26 mouse cellular contexts compared by ENCODE assay signal in the genomic region with DNA sequence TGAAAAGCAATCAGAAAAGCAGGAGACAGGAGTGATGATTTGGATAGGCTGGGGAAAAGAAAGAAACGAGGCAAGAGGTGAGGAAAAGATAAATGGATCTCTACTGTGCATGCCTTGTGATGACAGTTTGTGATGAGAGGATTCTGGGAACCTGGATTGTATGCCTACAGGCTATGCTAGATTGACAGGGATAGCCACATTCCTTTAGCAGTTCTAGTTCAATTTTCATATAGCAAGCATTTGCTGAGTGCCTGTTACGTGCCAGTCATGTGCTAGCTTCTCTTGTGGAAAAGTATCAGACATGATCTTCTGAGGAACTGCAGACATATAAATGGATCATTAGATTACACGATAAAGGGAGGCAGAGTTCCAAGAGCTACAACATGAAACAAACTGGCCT.
DNase-seq lines count a peak whose midpoint lies in the region; ATAC-seq and TF ChIP-seq lines count a peak whose summit lies in the region.
"Had no signal": no experiment of that assay in that cellular context is flagged by ENCODE, and none has a peak within 500 bp of the region (broad histone marks: within the 10 kb centered on the region; RNA-seq: fewer than 3 reads in every experiment).

No protein-coding gene starts in this region.

- WGBS in hindbrain, postnatal 0 days, result 68% methylated on average over 3 of the region's 3 CpGs
- 63% methylated on average over 3 of the region's 3 CpGs for WGBS in hindbrain, embryonic 13.5 days
- 62% methylated on average over 3 of the region's 3 CpGs for WGBS in midbrain, embryonic 16.5 days
- WGBS in midbrain, embryonic 10.5 days, result 82% methylated on average over 3 of the region's 3 CpGs
- WGBS in midbrain, postnatal 0 days, result 56% methylated on average over 3 of the region's 3 CpGs

- no peak overlapping the region for H3K4me3 ChIP-seq in hindbrain, postnatal 0 days (ENCODE audit: low read length)
- H3K4me3 ChIP-seq in hindbrain, embryonic 13.5 days, result no peak overlapping the region
- H3K4me3 ChIP-seq in midbrain, embryonic 16.5 days (ENCODE audit: low read depth, low read length), result no peak overlapping the region
- H3K4me3 ChIP-seq in midbrain, embryonic 10.5 days, result no peak overlapping the region
- no peak overlapping the region for H3K4me3 ChIP-seq in midbrain, postnatal 0 days (ENCODE audit: low read depth, low read length)
- H3K4me3 ChIP-seq: embryonic facial prominence, embryonic 12.5 days; erythroblast, embryonic 14.5 days; forebrain, embryonic 12.5 days; forebrain, embryonic 15.5 days; heart, adult 2 months; heart, embryonic 10.5 days; heart, embryonic 13.5 days; hindbrain, embryonic 15.5 days had no signal

- H3K9me3 ChIP-seq in hindbrain, postnatal 0 days (ENCODE audit: low read length), result no peaks in the 10 kb centered on the region
- H3K9me3 ChIP-seq in hindbrain, embryonic 13.5 days, result no peaks in the 10 kb centered on the region
- H3K9me3 ChIP-seq in midbrain, embryonic 16.5 days (replicated peaks; ENCODE audit: control insufficient read depth, low read length, poor library complexity, severe bottlenecking), result no peaks in the 10 kb centered on the region
- no peaks in the 10 kb centered on the region for H3K9me3 ChIP-seq in midbrain, embryonic 10.5 days (replicated peaks)
- H3K9me3 ChIP-seq in midbrain, postnatal 0 days (ENCODE audit: low read length), result no peaks in the 10 kb centered on the region
- H3K9me3 ChIP-seq: embryonic facial prominence, embryonic 12.5 days; forebrain, embryonic 12.5 days; forebrain, embryonic 15.5 days; G1E; heart, embryonic 10.5 days; heart, embryonic 13.5 days; hindbrain, embryonic 15.5 days had no signal

- no peak for ATAC-seq in hindbrain, postnatal 0 days
- no peak for ATAC-seq in hindbrain, embryonic 13.5 days (ENCODE audit: low FRiP score)
- ATAC-seq in midbrain, embryonic 16.5 days, result peak; percentile 68
- peak; percentile 60; the same call in 1 of the 2 replicates for ATAC-seq in midbrain, postnatal 0 days (ENCODE audit: low FRiP score)
- ATAC-seq: forebrain, embryonic 15.5 days; intestine, postnatal 0 days had no signal

- H3K9ac ChIP-seq in hindbrain, postnatal 0 days (replicated peaks; ENCODE audit: low read length), result no peak overlapping the region
- H3K9ac ChIP-seq in hindbrain, embryonic 13.5 days, result no peak overlapping the region
- no peak overlapping the region for H3K9ac ChIP-seq in midbrain, embryonic 16.5 days (ENCODE audit: low read depth, low read length)
- H3K9ac ChIP-seq in midbrain, postnatal 0 days (replicated peaks; ENCODE audit: low read length, poor library complexity, severe bottlenecking), result no peak overlapping the region
- H3K9ac ChIP-seq: embryonic facial prominence, embryonic 12.5 days; forebrain, embryonic 12.5 days; forebrain, embryonic 15.5 days; heart, embryonic 13.5 days; hindbrain, embryonic 15.5 days had no signal

- no peak overlapping the region for H3K27ac ChIP-seq in hindbrain, postnatal 0 days
- H3K27ac ChIP-seq in hindbrain, embryonic 13.5 days, result no peak overlapping the region
- H3K27ac ChIP-seq in midbrain, embryonic 16.5 days (ENCODE audit: low read length), result no peak overlapping the region
- H3K27ac ChIP-seq in midbrain, embryonic 10.5 days (replicated peaks), result no peak overlapping the region
- H3K27ac ChIP-seq in midbrain, postnatal 0 days (ENCODE audit: low read depth, low read length), result no peak overlapping the region
- H3K27ac ChIP-seq: embryonic facial prominence, embryonic 12.5 days; forebrain, embryonic 12.5 days; forebrain, embryonic 15.5 days; heart, adult 2 months; heart, embryonic 10.5 days; heart, embryonic 13.5 days; hindbrain, embryonic 15.5 days had no signal

- no peak for TF ChIP-seq CTCF in hindbrain, postnatal 0 days (IDR thresholded peaks at IDR 0.05; ENCODE audit: low read depth)
- no peak for TF ChIP-seq CTCF in midbrain, postnatal 0 days (IDR thresholded peaks at IDR 0.05)

- DNase-seq in hindbrain, postnatal 0 days (ENCODE audit: low spot score), result peak; percentile 3
- no peak for DNase-seq in midbrain, embryonic 10.5 days (ENCODE audit: low spot score)
- peak; percentile 2 for DNase-seq in midbrain, postnatal 0 days (ENCODE audit: low spot score)
- no peak for DNase-seq in right cerebral cortex, postnatal 10 days (ENCODE audit: low spot score in 2 of 2)
- DNase-seq: adrenal gland, adult 2 months; adrenal gland, postnatal 14 days; B cell, adult 2 months; cerebellum, adult 18-20 months; cerebellum, adult 9-10 months; cerebellum, postnatal 14 days; gastrocnemius, postnatal 36 days; heart, adult 2 months; heart, postnatal 14 days; heart, postnatal 4 days had no signal

- no peaks in the 10 kb centered on the region for H3K27me3 ChIP-seq in hindbrain, postnatal 0 days (ENCODE audit: insufficient read depth, low read length)
- no peaks in the 10 kb centered on the region for H3K27me3 ChIP-seq in hindbrain, embryonic 13.5 days
- H3K27me3 ChIP-seq in midbrain, embryonic 16.5 days (ENCODE audit: control insufficient read depth, insufficient read depth, low read depth, low read length), result no peaks in the 10 kb centered on the region
- no peaks in the 10 kb centered on the region for H3K27me3 ChIP-seq in midbrain, embryonic 10.5 days (ENCODE audit: low read depth, poor library complexity, severe bottlenecking)
- no peaks in the 10 kb centered on the region for H3K27me3 ChIP-seq in midbrain, postnatal 0 days (ENCODE audit: insufficient read depth, low read length)
- H3K27me3 ChIP-seq: CH12.LX; embryonic facial prominence, embryonic 12.5 days; forebrain, embryonic 12.5 days; forebrain, embryonic 15.5 days; heart, embryonic 13.5 days; hindbrain, embryonic 15.5 days had no signal

- H3K4me2 ChIP-seq in hindbrain, postnatal 0 days (ENCODE audit: low read depth, low read length), result no peak overlapping the region
- H3K4me2 ChIP-seq in hindbrain, embryonic 13.5 days, result no peak overlapping the region
- no peak overlapping the region for H3K4me2 ChIP-seq in midbrain, embryonic 16.5 days (ENCODE audit: low read length)
- H3K4me2 ChIP-seq in midbrain, postnatal 0 days (ENCODE audit: low read depth, low read length, poor library complexity, severe bottlenecking), result no peak overlapping the region
- H3K4me2 ChIP-seq: embryonic facial prominence, embryonic 12.5 days; forebrain, embryonic 12.5 days; forebrain, embryonic 15.5 days; heart, embryonic 13.5 days; hindbrain, embryonic 15.5 days had no signal

- H3K36me3 ChIP-seq in hindbrain, postnatal 0 days (ENCODE audit: insufficient read depth, low read length), result no peaks in the 10 kb centered on the region
- no peaks in the 10 kb centered on the region for H3K36me3 ChIP-seq in hindbrain, embryonic 13.5 days
- H3K36me3 ChIP-seq in midbrain, embryonic 16.5 days (ENCODE audit: control insufficient read depth, insufficient read depth, low read length), result no peaks in the 10 kb centered on the region
- H3K36me3 ChIP-seq in midbrain, embryonic 10.5 days, result no peaks in the 10 kb centered on the region
- no peaks in the 10 kb centered on the region for H3K36me3 ChIP-seq in midbrain, postnatal 0 days (ENCODE audit: insufficient read depth, low read length)
- H3K36me3 ChIP-seq: embryonic facial prominence, embryonic 12.5 days; forebrain, embryonic 12.5 days; forebrain, embryonic 15.5 days; G1E; heart, embryonic 10.5 days; heart, embryonic 13.5 days; hindbrain, embryonic 15.5 days had no signal

- H3K4me1 ChIP-seq in hindbrain, postnatal 0 days (ENCODE audit: insufficient read depth, low read length), result no peaks in the 10 kb centered on the region
- H3K4me1 ChIP-seq in hindbrain, embryonic 13.5 days (replicated peaks), result no peaks in the 10 kb centered on the region
- H3K4me1 ChIP-seq in midbrain, embryonic 16.5 days (ENCODE audit: control insufficient read depth, insufficient read depth, low read length), result no peaks in the 10 kb centered on the region
- H3K4me1 ChIP-seq in midbrain, embryonic 10.5 days, result no peaks in the 10 kb centered on the region
- H3K4me1 ChIP-seq in midbrain, postnatal 0 days (ENCODE audit: insufficient read depth, low read length), result no peaks in the 10 kb centered on the region
- H3K4me1 ChIP-seq: embryonic facial prominence, embryonic 12.5 days; forebrain, embryonic 12.5 days; forebrain, embryonic 15.5 days; heart, embryonic 10.5 days; heart, embryonic 13.5 days; hindbrain, embryonic 15.5 days had no signal

Comparison
In these comparisons a context has a peak if more than half of its experiments do, and no peak if none do; other contexts are left out.
1. DNase-seq: peak in hindbrain, postnatal 0 days (single experiment) and midbrain, postnatal 0 days (single experiment); none in midbrain, embryonic 10.5 days (single experiment) and right cerebral cortex, postnatal 10 days (0 of 2).
2. ATAC-seq: peak in midbrain, embryonic 16.5 days (single experiment) and midbrain, postnatal 0 days (single experiment); none in hindbrain, postnatal 0 days (single experiment) and hindbrain, embryonic 13.5 days (single experiment).